Mouse (Mus musculus) intestine, embryonic 16.5 days (tissue): ENCODE data around the gene Scamp4. TPM values are rescaled to one million over a fixed set of nuclear protein-coding genes. Genes with fewer than 3 reads are reported as not detected.
A peak's percentile ranks its signal among the peaks of the same experiment; 100 is the strongest.

Source experiments
- ATAC-seq: fragments of 200-750 bp; cut with Nextera tagmentation; 2 replicates; pipeline ENCODE4 v1.8.0; 2017; ENCODE audit warnings: moderate TSS enrichment, moderate library complexity
- H3K27ac ChIP-seq: fragments of 300-500 bp; sonication (generic); 2 replicates; pipeline ENCODE4 v1.5.1; 2014; ENCODE audit warnings: mild to moderate bottlenecking, low read length
- H3K27me3 ChIP-seq: fragments of 300-500 bp; sonication (generic); replicated peaks from 2 replicates; pipeline ENCODE4 v1.6.1; 2014; ENCODE audit warnings: low read length, control low read depth, mixed read lengths; ENCODE audit not compliant: control insufficient read depth, insufficient read depth
- H3K36me3 ChIP-seq: fragments of 300-500 bp; sonication (generic); 2 replicates; pipeline ENCODE4 v1.6.1; 2014; ENCODE audit warnings: low read length, control low read depth; ENCODE audit not compliant: control insufficient read depth, insufficient read depth
- H3K4me1 ChIP-seq: fragments of 300-500 bp; sonication (generic); 2 replicates; pipeline ENCODE4 v1.6.1; 2014; ENCODE audit warnings: low read length, control low read depth, mixed read lengths; ENCODE audit not compliant: control insufficient read depth, insufficient read depth
- H3K4me2 ChIP-seq: fragments of 300-500 bp; sonication (generic); 2 replicates; pipeline ENCODE4 v1.6.1; 2014; ENCODE audit warnings: low read depth, low read length, control low read depth
- H3K4me3 ChIP-seq: fragments of 300-500 bp; sonication (generic); 2 replicates; pipeline ENCODE4 v1.5.1; 2014; ENCODE audit warnings: mild to moderate bottlenecking, low read length
- H3K9ac ChIP-seq: fragments of 300-500 bp; sonication (generic); 2 replicates; pipeline ENCODE4 v1.6.1; 2014; ENCODE audit warnings: low read depth, low read length
- H3K9me3 ChIP-seq: fragments of 300-500 bp; sonication (generic); 2 replicates; pipeline ENCODE4 v1.6.1; 2016; ENCODE audit warnings: low read length, control low read depth; ENCODE audit not compliant: control insufficient read depth
- WGBS: fragments of 180-500 bp; shearing (Covaris S2); extraction: QIAGEN DNeasy Blood & Tissue Kit; methylation state at CpG from one replicate; pipeline ENCODE4 v1.1.7; 2014; 5-methylcytosine and 5-hydroxymethylcytosine counted together
- polyA plus RNA-seq: library from polyadenylated mRNA; unstranded; fragments of >200 nt; fragmentation: Nextera tagmentation; extraction: Ambion mirVana; gene quantifications from 2 replicates; pipeline ENCODE4 v1.2.1, GENCODE M21; 2015

Scamp4 gene
- polyA plus RNA-seq = 125 and 127 TPM in 2 replicates

- H3K36me3 ChIP-seq = peaks cover 16% of the 10 kb centered on the region
- no peaks in the 10 kb centered on the region for H3K9me3 ChIP-seq
- H3K4me3 ChIP-seq = peak within 1 kb of the TSS; percentile 80
- peaks cover 24% of the 10 kb centered on the region for H3K4me1 ChIP-seq
- peak; percentile 92 for ATAC-seq
- no peaks in the 10 kb centered on the region for H3K27me3 ChIP-seq
- under 1% methylated on average over 54 of the region's 54 CpGs for WGBS
- H3K27ac ChIP-seq = peak within 1 kb of the TSS; percentile 94
- H3K9ac ChIP-seq = peak within 1 kb of the TSS; percentile 77
- peak within 1 kb of the TSS; percentile 67 for H3K4me2 ChIP-seq
Measured at GRCm38 (mm10) chr10:80602698-80603325, at the start of gene Scamp4, which contains the start of gene Adat3. Gene Scamp4, plus strand, starts transcription at chr10:80602872. Gene Adat3, plus strand, starts transcription at chr10:80602880.

- H3K27ac ChIP-seq = no peak overlapping the region
- H3K36me3 ChIP-seq = peaks cover 7% of the 10 kb centered on the region; the same call in 1 of the 2 replicates
- H3K4me1 ChIP-seq = peaks cover 22% of the 10 kb centered on the region
- H3K9ac ChIP-seq = no peak overlapping the region
- H3K4me3 ChIP-seq = no peak overlapping the region
- ATAC-seq = peak; percentile 45
- no peaks in the 10 kb centered on the region for H3K9me3 ChIP-seq
- H3K27me3 ChIP-seq = no peaks in the 10 kb centered on the region
- H3K4me2 ChIP-seq = no peak overlapping the region
- WGBS = 78% methylated on average over 8 of the region's 8 CpGs
Measured at GRCm38 (mm10) chr10:80553575-80553974, 49.1 kb upstream of the Scamp4 start.

- Histone ChIP-seq H3K27me3 (no peaks in the 10 kb centered on the region), H3K36me3 (peaks cover 7% of the 10 kb centered on the region; the same call in 1 of the 2 replicates), H3K4me2 (no peak overlapping the region), H3K9ac (no peak overlapping the region), H3K9me3 (no peaks in the 10 kb centered on the region), H3K27ac (no peak overlapping the region), H3K4me1 (peaks cover 26% of the 10 kb centered on the region), H3K4me3 (no peak overlapping the region)
- WGBS = 93% methylated on average over 6 of the region's 6 CpGs
- ATAC-seq = peak; percentile 3; the same call in 1 of the 2 replicates
Measured at GRCm38 (mm10) chr10:80553997-80554396, 48.7 kb upstream of the Scamp4 start.

GRCm38 (mm10) chr10:80557346-80557965 lies 45.2 kb upstream of the Scamp4 start:
- Histone ChIP-seq H3K36me3 (no peaks in the 10 kb centered on the region), H3K4me1 (peaks cover 38% of the 10 kb centered on the region), H3K4me2 (no peak overlapping the region; the same call in 1 of the 2 replicates), H3K9me3 (no peaks in the 10 kb centered on the region), H3K27me3 (no peaks in the 10 kb centered on the region), H3K9ac (peak overlapping the region; percentile 37; the same call in 1 of the 2 replicates), H3K27ac (no peak overlapping the region), H3K4me3 (no peak overlapping the region)
- no peak for ATAC-seq
- WGBS = 33% methylated on average over 5 of the region's 5 CpGs

GRCm38 (mm10) chr10:80559431-80559830 lies 43.2 kb upstream of the Scamp4 start:
- Histone ChIP-seq H3K27ac (no peak overlapping the region), H3K36me3 (no peaks in the 10 kb centered on the region), H3K9me3 (no peaks in the 10 kb centered on the region), H3K27me3 (no peaks in the 10 kb centered on the region), H3K4me3 (no peak overlapping the region), H3K4me2 (no peak overlapping the region), H3K9ac (no peak overlapping the region), H3K4me1 (peaks cover 31% of the 10 kb centered on the region)
- no peak for ATAC-seq
- 85% methylated on average over 7 of the region's 7 CpGs for WGBS

GRCm38 (mm10) chr10:80560621-80561020 lies 42.1 kb upstream of the Scamp4 start:
- peak; percentile 27 for ATAC-seq
- Histone ChIP-seq H3K4me3 (peak overlapping the region; percentile 99), H3K4me1 (peaks cover 30% of the 10 kb centered on the region), H3K36me3 (no peaks in the 10 kb centered on the region), H3K9ac (peak overlapping the region; percentile 99), H3K9me3 (no peaks in the 10 kb centered on the region), H3K27me3 (no peaks in the 10 kb centered on the region), H3K4me2 (peak overlapping the region; percentile 66), H3K27ac (peak overlapping the region; percentile 92)
- 1% methylated on average over 13 of the region's 13 CpGs for WGBS

- WGBS = under 1% methylated on average over 72 of the region's 72 CpGs
- no peaks in the 10 kb centered on the region for H3K9me3 ChIP-seq
- no peaks in the 10 kb centered on the region for H3K36me3 ChIP-seq
- H3K4me2 ChIP-seq = peak within 1 kb of the TSS; percentile 66
- peak within 1 kb of the TSS; percentile 99 for H3K4me3 ChIP-seq
- H3K27ac ChIP-seq = peak within 1 kb of the TSS; percentile 92
- no peaks in the 10 kb centered on the region for H3K27me3 ChIP-seq
- H3K9ac ChIP-seq = peak within 1 kb of the TSS; percentile 99
- ATAC-seq = peak; percentile 86
- H3K4me1 ChIP-seq = peaks cover 30% of the 10 kb centered on the region
Measured at GRCm38 (mm10) chr10:80561116-80561944, 41.3 kb upstream of the Scamp4 start, which contains the start of gene Rexo1. Gene Rexo1, minus strand, starts transcription at chr10:80561560.

- WGBS = 25% methylated on average over 17 of the region's 17 CpGs
- no peak overlapping the region for H3K27ac ChIP-seq
- no peaks in the 10 kb centered on the region for H3K27me3 ChIP-seq
- peaks cover 28% of the 10 kb centered on the region for H3K4me1 ChIP-seq
- H3K9me3 ChIP-seq = no peaks in the 10 kb centered on the region
- 0 out of 2 replicates have a peak overlapping the region, but pooled peaks have one; percentile 14 for H3K9ac ChIP-seq
- ATAC-seq = peak; percentile 42
- no peak overlapping the region for H3K4me2 ChIP-seq
- no peak overlapping the region for H3K4me3 ChIP-seq
- no peaks in the 10 kb centered on the region for H3K36me3 ChIP-seq
Measured at GRCm38 (mm10) chr10:80566375-80567092, 36.1 kb upstream of the Scamp4 start.
